Mouse (Mus musculus) thymus, postnatal 14 days (tissue): ENCODE data around the gene Tepp.
A peak's percentile ranks its signal among the peaks of the same experiment; 100 is the strongest.

Experiments used
- DNase-seq: peaks from one replicate; pipeline ENCODE4 v3.0.0; 2021

Tepp gene

GRCm38 (mm10) chr8:95331720-95332436 lies 21.5 kb downstream of the Tepp start, which contains the start of the genes Zfp319 and Usb1:
TSS of gene Zfp319 (minus strand) at chr8:95331950.
TSS of gene Usb1 (plus strand) at chr8:95332284.
- peak; percentile 96 for DNase-seq

DNA sequence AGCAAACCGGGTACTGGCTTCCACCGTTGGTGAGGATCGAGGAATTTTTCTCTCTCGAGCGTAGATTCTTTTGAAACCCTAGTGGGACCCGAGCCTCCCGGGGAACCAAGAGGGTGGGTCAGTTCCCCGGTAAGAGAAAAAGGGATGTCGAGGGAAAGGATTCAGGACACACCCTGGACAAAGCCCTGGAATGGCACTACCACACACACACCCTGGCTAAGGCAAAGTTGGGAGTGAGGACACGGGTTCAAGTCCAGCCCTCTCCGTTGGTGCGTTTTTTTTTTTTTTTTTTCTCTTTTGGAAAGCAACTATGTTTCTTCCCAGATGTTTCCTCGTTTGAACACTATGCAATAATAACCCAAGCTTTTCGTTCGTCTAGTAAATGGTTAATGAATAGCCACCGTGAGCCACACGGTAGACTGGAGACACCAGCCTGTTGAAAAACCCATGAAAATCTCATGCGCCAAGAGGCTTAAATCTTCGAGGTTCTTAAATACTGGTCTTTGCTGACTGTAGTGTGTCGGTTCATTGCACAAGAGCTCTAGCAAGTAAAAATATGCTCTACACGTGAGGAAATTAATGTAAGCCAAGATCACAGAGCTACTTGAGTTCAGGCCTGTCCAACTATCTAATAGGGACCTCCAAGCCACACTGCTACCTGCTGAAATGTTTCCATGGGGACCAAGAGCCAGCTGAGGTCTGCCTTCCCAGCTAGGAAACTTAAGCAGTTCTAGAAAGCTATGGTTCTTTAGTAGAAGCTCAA lies 22.3 kb downstream of the Tepp start:
- no peak for DNase-seq

DNA sequence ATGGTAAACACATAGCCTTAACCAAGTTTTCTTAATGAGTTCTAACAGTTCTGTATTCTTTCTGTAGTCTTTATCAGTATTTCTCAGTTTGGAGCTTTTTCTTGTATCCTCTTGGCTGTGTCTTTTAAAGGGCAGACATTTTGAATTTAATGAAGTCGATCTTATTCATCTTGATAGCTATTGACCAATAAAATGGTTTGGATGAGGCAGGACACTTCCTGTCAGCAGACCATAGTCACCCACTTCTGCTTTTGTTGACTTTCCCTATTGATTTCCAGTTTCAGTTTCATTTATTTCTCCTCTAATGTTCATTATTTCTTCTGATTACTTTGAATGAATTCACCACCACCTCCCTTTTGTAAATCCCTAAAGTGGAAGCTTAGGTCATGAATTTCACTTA lies 25.3 kb downstream of the Tepp start:
- DNase-seq = no peak

GRCm38 (mm10) chr8:95336363-95336762 lies 26.0 kb downstream of the Tepp start:
- no peak for DNase-seq

- no peak for DNase-seq
Measured at GRCm38 (mm10) chr8:95341721-95342120, 31.4 kb downstream of the Tepp start.

DNA sequence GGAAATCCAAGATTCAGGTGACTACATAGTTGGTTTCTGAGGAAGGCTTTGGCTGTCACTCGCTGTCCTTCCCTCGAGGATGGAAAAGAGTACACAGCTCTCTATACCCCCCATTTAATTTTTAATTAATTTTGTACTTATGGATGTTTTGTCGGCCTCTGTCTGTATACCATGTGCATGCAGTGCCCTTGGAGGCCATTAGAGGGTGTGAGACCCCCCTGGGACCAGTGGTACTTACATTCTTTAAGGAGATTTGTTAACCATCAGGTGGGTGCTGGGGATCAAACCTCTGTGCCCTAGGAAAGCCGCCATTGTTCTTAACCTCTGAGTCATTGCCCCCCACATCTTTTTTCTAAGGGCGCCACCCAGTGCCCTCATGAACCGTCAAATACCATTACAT lies 34.3 kb downstream of the Tepp start:
- no peak for DNase-seq

GRCm38 (mm10) chr8:95346643-95347545 lies 36.5 kb downstream of the Tepp start:
- peak; percentile 76 for DNase-seq

DNA sequence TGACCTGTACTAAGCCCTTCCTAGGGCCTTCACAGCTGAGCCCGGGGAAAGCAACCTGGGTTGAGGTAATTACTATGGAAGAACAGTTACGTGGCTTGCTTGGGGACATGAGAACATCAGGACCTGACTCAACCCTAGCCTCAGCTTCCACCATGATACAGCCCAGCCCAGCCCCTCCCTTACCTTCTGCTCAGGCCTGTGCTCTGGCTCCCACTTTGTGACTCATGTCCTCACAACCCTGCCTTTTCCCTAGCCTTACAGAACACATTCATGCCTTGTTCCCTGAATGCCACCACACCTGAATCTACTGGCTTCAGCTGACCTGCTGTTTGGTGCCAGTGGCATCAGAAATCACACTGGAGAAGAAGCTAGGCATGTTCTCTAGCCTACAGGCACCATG lies 38.0 kb downstream of the Tepp start:
- DNase-seq = no peak

- peak; percentile 30 for DNase-seq
Measured at GRCm38 (mm10) chr8:95348811-95349630, 38.7 kb downstream of the Tepp start.

DNA sequence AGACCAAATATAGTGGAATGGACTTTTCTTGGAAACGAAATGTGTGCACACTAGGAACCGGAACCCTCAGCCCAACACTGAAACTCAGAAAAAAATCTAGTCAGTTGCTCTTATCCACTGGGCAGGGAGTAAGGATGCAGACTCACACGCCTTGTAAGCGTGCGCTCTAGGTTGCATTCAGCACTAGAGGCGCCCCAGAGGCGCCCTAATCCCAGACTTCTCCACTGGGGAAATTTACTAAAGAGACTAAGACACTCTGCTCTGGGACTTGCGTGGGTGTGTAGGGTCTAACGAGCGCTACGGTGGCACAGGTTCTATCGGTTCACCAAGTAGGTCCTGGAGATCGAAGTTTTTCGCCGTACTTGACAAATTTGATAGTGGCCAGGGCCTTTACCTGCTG lies 41.1 kb downstream of the Tepp start:
- no peak for DNase-seq

GRCm38 (mm10) chr8:95352151-95352870 lies 41.9 kb downstream of the Tepp start, which contains the start of gene Mmp15:
TSS of gene Mmp15 (plus strand) at chr8:95352268.
- DNase-seq = peak; percentile 50

DNA sequence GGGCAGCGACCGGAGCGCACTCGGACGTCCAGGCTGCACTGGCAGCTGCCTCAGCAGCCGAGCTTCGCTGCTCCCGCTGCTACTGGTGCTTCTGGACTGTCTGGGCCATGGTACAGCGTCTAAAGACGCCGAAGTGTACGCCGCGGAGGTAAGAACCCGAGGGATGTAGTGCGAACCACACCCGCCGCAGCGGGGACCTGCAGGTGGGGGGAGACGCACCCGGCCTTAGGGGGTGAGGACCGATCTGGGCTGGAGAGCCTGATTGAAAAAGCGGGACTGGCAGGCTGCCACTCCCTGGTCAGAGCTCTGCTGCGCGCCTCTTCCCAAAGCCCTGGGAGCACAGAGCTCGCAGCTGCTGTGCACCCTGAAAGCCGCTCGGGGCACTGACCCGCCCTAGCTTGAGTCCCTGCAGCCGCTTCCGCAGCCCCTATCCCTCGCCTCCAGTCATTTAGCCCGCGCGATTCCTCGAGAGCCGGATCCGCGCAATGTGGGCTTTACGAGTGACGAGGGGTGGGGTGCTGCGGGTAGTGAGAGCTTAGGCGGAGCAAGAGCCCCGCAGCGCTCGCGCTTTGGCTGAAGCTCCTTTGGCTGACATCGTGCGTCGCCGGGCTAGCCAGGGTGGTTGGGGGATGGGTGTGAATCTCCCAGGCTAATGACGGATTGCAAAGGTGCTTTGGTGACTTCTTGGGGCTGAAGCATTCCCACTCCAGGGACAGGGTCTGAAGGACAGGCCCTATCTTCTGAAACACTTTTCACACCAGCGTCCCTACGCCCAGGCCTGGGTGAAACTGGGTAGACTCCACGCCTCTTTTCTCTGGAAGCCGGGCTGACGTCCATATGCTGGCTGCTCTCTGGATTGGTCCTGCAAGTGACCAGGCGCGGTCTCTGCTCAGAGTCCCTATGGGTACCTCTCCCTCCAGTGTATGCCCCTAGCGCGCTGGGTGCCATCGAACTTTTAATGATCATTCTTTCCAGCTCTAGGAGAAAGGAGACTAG lies 42.8 kb downstream of the Tepp start:
- no peak for DNase-seq

GRCm38 (mm10) chr8:95354606-95355005 lies 44.2 kb downstream of the Tepp start:
- DNase-seq = no peak

DNA sequence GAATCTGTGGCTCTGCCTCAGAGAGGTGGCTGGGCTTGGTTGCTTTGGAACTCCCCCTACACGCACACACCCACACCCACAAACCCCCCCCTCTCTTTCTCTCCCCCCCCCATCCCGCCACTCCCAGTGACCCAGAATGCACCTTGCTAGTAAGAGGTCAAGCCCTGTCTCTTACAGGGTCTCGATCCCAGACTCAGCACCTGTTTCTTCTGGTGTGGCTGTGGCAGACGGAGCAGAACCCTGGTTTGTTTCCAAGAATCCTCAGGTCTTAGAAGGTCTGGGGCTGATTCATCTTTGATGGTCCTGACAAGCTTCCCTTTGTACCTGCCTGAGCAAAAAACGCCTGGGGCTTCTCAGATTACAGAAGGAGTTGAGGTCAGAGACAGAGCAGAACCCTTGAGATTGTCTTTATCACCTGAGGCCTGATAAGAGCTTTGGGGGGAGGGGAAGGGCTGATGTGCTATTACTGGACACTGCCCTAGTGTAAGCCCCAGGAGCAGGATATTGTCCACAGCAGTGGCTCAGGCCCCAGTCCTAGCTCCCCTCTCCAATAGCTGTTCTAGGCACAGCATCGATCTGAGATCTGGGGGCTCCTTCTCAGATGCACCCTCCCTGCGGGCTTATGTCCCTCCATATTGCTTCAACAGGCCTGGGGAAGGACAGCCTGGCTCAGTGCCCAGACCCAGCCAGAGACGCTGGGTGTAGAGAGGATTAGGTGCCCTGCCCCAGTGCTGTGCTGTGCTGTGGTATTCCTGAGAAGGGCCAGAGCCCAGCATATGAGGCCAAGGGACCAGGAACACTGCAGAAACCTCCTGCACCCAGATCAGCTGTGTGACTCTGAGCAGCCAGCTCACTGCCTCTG lies 48.4 kb downstream of the Tepp start:
- no peak for DNase-seq

DNA sequence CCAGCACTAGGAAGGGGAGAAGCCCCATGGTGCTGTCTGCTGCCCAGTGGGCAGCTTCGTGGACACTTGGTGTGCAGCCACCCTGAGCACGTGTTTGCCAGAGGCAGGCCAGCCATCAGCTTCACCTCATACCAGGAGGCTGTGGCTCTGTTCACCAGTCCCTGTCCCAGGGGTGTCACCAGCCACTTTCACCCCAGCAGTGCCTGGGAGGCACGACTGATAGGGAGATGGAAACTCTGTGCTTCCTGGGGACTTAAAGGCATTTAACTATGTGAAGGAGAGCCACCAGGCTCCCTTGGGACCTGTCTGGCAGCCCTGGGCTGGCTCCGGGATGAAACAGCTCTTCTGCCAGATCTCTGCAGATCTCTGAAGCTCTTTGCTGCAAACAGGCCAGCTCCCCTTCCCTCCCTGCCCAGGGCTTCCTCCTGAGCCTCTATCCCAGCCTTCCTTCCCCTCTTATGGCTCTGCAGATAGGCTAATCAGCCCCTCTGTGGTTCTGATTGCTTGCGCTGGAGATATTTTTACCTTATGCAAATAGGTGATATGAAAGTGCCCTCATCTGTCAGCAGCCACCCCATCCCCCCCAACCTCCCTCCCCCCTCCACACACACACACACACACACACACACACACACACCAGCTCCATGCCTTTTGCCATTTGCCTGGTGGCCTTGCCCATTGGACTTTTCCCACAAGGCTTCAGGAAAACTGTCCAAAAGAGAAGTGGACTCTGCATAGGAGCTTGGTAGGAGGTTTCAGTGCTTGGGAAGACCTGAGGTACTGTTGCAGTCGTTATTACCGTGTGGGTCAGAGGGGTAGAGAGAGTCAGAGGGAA lies 50.0 kb downstream of the Tepp start:
- no peak for DNase-seq

GRCm38 (mm10) chr8:95361016-95361341 lies 50.6 kb downstream of the Tepp start:
- no peak for DNase-seq

DNA sequence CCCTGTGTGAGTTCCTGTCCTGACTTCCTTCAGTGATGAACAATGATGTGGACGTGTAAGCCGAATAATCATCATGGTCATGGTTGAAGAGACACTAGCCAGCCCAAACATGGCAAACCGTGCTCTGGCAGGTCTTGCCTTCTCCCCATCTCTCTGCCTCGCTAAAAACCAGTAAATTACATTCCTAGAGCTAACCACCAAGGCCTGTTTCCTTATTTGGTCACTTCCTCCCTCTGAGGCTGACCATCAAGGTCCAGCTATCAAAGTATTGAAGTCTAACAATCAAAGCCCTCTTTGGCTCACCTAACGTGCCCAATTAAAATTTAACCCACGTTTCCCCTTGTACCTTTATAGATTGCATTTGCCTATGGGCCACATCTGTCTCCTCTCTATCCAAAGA lies 51.9 kb downstream of the Tepp start:
- DNase-seq = no peak

DNA sequence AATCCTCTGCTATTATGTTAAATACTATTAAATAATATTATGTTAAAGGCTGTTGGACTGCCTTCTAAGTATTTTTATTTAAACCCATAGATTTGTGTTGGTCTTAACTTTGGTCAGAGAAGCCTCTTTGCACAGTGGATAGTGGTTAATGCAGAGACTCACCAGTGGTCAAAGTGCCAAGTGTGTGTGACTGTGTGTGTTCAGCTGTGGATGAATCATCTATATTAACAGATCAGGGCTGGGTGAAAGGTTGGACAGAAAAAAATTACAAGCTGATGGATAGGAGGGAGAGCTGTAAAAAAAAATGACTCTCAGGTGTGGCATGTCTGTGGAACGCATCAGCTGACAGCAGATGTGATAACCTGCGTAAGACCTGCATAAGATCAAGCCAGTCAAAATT lies 53.5 kb downstream of the Tepp start:
- DNase-seq = no peak
